Mouse (Mus musculus) ES-Bruce4 (cell line): ENCODE data around the gene Mpi.

Source experiments
- CTCF ChIP-seq: IDR thresholded peaks from one replicate; pipeline ENCODE4 v1.8.1; 2011; ENCODE audit warnings: low read depth, low read length
- EP300 ChIP-seq: IDR thresholded peaks from 2 replicates; pipeline ENCODE4 v1.6.1; 2011; ENCODE audit warnings: low read depth, low read length; ENCODE audit not compliant: insufficient read depth

DNA sequence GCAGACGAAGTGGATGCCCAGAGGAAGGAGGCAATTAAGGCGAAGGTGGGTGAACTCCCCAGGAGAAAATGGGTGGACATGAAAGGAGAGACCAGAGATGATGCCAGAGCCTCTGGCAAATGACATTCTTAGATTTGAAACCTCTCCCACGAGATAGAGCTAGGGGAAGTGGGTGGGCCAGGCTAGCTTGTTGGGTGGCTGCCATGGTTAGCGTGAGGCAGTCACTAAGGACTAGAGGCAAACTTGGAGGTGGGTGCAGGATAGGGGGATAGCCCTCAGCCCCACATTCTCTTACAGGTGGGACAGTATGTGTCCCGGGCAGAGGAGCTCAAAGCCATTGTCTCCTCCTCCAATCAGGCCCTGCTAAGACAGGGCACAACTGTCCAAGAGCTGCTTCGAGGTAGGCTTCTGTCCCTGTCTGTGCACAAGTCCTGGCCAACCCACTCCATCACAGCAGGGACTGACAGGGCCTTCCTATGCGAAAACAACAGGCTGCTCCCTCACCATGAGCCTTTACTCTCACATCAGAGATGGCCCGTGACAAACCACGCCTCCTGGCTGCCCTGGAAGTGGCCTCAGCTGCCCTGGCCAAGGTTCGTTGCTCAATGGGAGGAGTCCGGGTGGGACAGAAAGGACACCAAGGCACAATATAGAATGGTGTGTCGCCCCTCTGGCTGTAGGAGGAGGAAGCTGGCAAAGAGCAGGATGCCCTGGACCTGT is 41.1 kb upstream of the Mpi start:
- no peak for TF ChIP-seq CTCF
- no peak for TF ChIP-seq EP300
